Mouse (Mus musculus): ENCODE measurements around the gene Xpnpep1. TPM values are rescaled to one million over a fixed set of nuclear protein-coding genes. Genes with fewer than 3 reads are reported as not detected.

The Xpnpep1 gene
- polyA plus RNA-seq, 1 experiment from 2014 or later = 132 TPM

DNA sequence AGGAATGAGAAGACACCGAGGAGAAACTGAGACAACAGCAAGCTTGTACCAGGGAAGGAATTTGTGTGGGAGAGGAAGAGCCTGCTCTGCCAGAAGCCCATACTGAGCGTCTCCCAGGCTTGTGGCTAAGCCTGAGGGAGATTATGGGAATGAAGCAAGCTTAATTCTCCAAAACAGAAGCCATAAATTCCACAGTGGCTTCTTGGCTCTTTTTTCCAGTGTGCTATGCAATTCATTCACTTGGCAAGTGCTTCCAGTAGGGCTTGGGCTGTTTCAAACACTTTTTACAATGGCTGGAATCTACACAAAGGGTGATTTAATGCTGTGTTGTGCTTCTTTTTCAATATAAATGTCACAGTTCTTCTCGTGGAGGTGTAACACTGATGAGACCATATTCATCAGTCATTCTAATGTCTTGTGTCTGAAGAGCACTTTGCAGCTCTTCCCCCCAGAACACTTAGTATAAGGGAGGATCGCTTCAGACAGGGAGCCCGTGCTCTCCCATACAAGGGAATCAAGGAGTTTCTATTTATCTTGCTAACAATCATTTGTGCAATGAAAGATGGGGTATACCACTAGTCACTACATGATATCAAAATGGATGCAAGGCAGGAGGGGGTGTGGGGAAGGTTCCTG, 148.1 kb downstream of the Xpnpep1 start:
- Histone ChIP-seq H3K9me3 (no peaks in the 10 kb centered on the region), H3K4me2 (no peak overlapping the region), H3K36me3 (no peaks in the 10 kb centered on the region), H3K9ac (no peak overlapping the region), H3K27ac (no peak overlapping the region), H3K27me3 (no peaks in the 10 kb centered on the region), H3K4me3 (no peak overlapping the region), H3K4me1 (replicated peaks) (no peaks in the 10 kb centered on the region)
- WGBS = 65% methylated on average over 5 of the region's 5 CpGs
- ATAC-seq (ENCODE audit: low FRiP score) = no peak

Small RNA genes lying within 50 kb of the gene (microRNA-seq; reads per million reads assigned to microRNA genes)
- gene Mir6407 = not detected

Other genes with a start within 250 kb of the Xpnpep1 start
- 35.8 and 35.9 TPM in 2 replicates for gene Add3, start 100.2 kb upstream of the Xpnpep1 start, polyA plus RNA-seq (2015; fragmentation: Nextera tagmentation; extraction: Ambion mirVana)